Mouse (Mus musculus) mouse embryonic stem cell (cell line): Measurements from ENCODE around the gene Ube2c.

ENCODE experiments used
- in situ Hi-C, 2 experiments: fragments of 300-500 bp; cut with MboI; formaldehyde crosslinking; loops; 1 replicate in 1 of 2; 3 replicates in 1 of 2; pipeline ENCODE4 v1.14.3; 2019 to 2020; ENCODE audit warnings: low sequenced_read_pairs in 2 of 2, low pct_unique_long_range_greater_than_20kb in 1 of 2, mixed read lengths in 1 of 2; ENCODE audit not compliant: unreplicated experiment in 1 of 2

The Ube2c gene

DNA sequence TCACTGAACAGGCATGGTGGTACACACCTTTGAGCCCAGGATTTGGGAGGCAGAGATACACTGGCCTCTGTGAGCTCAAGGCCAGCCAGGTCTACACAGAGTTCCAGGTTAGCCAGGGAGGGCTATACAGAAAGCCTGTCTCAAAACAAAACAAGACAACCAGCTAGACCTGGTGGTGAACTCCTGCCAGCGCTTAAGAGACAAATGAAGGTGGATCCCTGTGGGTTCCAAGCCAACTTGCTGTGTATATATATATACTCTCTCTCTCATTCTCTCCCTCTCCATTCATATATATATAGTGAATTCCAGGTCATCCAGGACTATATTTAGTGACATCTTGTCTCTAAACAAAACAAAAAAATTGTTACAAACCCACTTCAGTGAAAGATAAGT is 34.2 kb downstream of the Ube2c start:
- in situ Hi-C loops, result no loop called here

DNA sequence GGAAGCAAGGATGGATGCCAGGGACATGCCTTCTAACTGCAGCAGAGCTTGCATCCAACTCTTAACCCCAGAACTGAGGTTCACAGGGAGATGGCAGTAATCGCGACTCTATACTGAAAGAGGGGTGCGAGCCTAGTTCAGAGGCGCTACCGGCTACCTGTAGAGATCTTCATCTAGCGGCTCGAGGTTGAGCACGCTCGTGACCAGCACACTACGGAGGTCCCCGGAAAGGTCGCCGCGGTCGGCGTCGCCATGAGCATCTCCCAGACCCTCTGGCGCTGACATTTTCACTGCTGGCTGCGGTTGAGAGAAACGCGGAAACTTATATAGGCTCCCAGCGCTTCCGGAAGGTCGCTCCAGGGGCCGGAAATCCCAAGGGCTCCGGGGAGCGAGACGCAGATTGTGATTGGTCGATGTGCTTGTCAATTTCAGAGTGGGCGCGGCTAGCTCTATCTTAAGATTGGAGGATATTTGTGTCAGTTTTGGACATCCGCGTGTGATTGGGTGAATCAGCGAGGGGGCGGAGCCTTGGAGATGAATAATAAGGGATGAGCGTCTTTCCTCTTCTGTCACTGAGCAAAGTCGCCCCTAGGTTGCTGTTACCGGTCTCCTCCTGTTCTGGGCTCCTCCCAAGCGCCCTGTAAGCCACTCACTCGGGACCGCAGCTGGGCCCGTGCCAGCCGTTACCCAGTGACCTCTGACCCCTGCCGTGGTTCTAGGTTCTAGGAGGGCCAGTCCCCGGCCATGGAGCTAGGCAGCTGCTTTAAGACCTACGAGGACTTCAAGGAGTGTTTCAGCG is 35.0 kb downstream of the Ube2c start, which contains the start of the genes Acot8 and Zswim3:
Gene Acot8 (minus strand): TSS at position 350 of the 799 bp plus-strand sequence.
Gene Zswim3 (plus strand): TSS at position 566 of the 799 bp plus-strand sequence.
- in situ Hi-C loops, result no loop called here

DNA sequence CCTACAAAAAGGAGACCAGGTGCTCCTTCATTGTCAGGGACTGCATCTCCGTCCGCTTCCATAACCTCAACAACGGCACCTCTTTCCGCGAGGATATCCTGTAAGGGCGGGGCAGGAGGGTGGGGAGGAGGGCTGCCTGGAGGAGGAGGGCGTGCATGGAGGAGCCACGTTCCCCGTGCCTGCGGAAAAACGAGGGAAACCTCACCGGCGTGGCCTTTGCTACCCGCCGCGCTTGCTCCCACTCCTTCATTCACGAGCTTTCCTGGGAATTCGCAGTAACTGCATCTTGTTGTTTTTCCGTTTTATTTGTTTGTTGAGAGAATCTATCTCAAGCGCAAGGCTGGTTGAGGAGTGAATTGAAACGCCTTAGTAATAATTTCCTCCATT is 35.6 kb downstream of the Ube2c start:
- in situ Hi-C loops, result no loop called here

DNA sequence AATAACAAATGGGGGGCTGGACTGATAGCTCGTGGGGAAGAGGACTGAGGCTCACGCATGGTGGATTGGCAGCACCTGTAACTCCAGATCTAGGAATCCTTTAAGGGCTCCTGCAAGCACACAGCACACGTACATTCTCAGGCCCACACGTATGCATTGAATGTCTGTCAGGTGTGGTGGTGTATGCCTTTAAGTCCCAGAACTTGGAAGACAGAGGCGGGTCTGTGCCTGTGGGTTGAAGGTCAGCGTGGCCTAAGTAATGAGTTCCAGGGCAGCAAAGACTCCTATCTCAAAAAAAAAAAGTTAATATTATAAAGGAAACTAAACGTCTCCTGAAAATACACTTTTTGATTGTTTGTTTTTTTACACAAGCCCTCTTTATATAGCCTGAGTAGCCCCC is 36.9 kb downstream of the Ube2c start:
- in situ Hi-C loops, result no loop called here

DNA sequence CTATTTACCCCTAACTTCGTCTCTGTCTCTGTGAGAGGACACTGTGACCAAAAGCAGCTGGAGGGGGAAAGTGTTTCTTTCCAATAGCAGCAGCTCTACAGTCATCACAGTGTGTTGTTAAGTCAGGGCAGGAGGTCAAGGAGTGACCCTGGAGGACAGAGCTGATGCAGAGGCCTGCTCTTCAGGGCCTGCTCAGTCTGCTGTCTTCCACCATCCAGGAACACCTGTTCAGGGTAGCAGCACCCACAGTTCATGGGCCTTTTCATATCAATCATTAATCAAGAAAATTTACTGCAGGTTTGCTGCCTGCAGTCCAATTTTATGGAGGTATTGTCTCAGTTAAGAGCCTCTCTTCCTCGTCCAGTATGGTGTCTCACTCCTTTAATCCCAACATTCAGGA is 43.9 kb downstream of the Ube2c start:
- in situ Hi-C loops, result no loop called here

- in situ Hi-C loops, result no loop called here
Observed at GRCm38 (mm10) chr2:164815348-164815747, 45.6 kb downstream of the Ube2c start.

- in situ Hi-C loops, result no loop called here
Observed at GRCm38 (mm10) chr2:164815821-164816220, 46.1 kb downstream of the Ube2c start.

DNA sequence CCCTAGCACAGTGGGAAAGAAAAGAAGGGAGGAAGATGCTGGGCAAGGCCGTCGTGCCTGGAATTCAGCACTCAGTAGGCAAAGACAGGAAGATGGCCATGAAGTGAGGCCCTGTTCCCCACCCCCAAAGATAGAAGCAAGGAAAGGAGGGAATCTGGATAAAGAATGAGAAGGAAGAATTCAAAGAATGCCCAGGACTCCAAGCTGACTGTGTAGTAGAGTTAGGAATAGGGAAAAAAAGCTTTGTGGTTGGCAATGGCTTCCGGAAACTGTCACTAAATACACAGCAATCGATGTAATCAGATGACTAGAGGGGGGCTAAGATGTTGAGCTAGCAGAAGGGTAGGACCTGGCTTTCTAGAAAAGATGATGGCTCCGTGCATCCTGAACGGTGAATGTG is 47.5 kb downstream of the Ube2c start:
- in situ Hi-C loops, result no loop called here

GRCm38 (mm10) chr2:164817703-164818102 is 48.0 kb downstream of the Ube2c start:
- in situ Hi-C loops, result no loop called here

DNA sequence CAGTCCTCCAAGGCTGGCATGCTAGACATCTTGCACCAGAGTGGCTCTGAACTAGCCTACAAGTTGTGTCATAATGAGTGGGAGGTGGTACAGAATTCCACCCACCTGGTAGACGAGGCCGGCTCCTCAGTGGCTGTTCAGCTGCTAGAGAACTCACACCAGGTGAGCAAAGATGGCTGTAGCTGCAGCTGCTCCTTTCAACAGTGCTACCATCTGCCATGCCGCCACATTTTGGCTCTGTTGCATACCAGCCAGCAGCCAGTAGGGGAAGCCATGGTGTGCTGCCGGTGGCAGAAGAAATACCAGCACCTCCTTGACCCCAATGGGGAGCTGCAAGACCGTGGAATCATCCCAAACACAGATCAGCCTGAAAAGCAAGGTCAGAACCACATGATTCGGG is 51.4 kb downstream of the Ube2c start:
- in situ Hi-C loops, result no loop called here

DNA sequence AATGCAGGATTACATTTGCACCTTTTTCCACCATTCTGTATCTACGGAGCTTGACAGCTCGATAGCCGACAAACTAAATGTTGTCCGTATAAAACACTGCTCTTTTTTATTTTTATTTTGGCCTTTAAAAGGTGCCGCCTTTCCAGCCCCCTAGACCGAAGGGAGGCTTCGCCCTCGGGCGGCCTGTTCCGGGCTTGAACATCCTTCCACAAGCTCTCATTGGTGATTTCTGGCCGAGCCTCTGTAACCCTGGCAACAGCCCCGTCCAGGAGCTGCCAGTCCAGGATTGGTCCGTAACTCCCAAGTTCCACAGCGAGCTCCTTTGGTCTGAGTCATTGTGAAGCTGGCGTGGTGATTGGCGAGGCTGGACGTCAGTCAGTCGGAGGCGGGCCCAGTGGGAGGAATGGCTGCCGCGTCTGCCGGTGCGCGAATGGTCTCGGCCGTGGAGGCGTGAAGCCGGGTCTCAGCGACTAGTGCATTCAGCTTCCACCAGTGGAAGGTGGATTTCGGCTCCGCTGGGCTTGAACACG is 53.0 kb downstream of the Ube2c start, which contains the start of gene Zswim1:
Gene Zswim1 (plus strand): TSS at position 51 of the 530 bp plus-strand sequence.
- in situ Hi-C loops, result no loop called here

DNA sequence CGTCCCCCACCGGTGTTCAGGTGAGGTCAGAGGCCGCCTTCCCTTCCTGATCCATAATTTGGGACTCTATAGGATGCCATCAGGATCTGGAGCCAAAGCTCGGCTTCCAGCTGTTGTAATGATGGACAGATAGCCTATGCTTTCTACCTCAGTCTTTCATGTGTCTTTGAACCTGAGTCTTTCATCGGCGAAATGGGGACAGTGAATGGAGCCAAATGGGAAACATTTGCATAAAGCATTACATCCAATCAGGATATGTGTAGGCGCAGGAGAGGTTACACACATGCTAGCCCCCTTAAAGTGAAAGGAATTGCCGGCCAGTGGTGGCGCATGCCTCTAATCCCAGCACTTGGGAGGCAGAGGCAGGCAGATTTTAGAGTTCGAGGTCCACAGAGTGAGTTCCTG is 53.5 kb downstream of the Ube2c start:
- in situ Hi-C loops, result no loop called here

GRCm38 (mm10) chr2:164823969-164824368 is 54.3 kb downstream of the Ube2c start:
- in situ Hi-C loops, result no loop called here

GRCm38 (mm10) chr2:164825521-164825920 is 55.8 kb downstream of the Ube2c start:
- in situ Hi-C loops, result no loop called here

- in situ Hi-C loops, result no loop called here
Observed at GRCm38 (mm10) chr2:164827146-164827850, 57.6 kb downstream of the Ube2c start.
